ENCODE assay signal across 21 mouse cellular contexts in genomic region chr1:34740891-34741290, GRCm38 (mm10).
DNase-seq lines count a peak whose midpoint lies in the region; ATAC-seq and TF ChIP-seq lines count a peak whose summit lies in the region.
"Had no signal": no experiment of that assay in that cellular context is flagged by ENCODE, and none has a peak within 500 bp of the region (broad histone marks: within the 10 kb centered on the region; RNA-seq: fewer than 3 reads in every experiment).

No protein-coding gene starts in this region.

- intact Hi-C loops in heart, postnatal 25 days (cut with DNase I), result loop anchor here (10.0 kb wide), 1 partner anchor 124 kb away; no protein-coding TSS in a partner anchor

- no peaks in the 10 kb centered on the region for H3K9me3 ChIP-seq in midbrain, embryonic 11.5 days (ENCODE audit: control insufficient read depth, low read length)
- H3K9me3 ChIP-seq in midbrain, postnatal 0 days (ENCODE audit: low read length), result no peaks in the 10 kb centered on the region
- H3K9me3 ChIP-seq in neural tube, embryonic 15.5 days (replicated peaks), result no peaks in the 10 kb centered on the region
- H3K9me3 ChIP-seq: G1E had no signal

- H3K4me1 ChIP-seq in midbrain, embryonic 11.5 days (ENCODE audit: control insufficient read depth, insufficient read depth, low read length), result no peaks in the 10 kb centered on the region
- no peaks in the 10 kb centered on the region for H3K4me1 ChIP-seq in midbrain, postnatal 0 days (ENCODE audit: insufficient read depth, low read length)
- no peaks in the 10 kb centered on the region for H3K4me1 ChIP-seq in neural tube, embryonic 15.5 days

- 62% methylated on average over 7 of the region's 7 CpGs for WGBS in midbrain, embryonic 11.5 days
- 66% methylated on average over 7 of the region's 7 CpGs for WGBS in midbrain, postnatal 0 days
- 60% methylated on average over 7 of the region's 7 CpGs for WGBS in neural tube, embryonic 15.5 days

- H3K27ac ChIP-seq in midbrain, embryonic 11.5 days (ENCODE audit: low read depth, low read length), result no peak overlapping the region
- H3K27ac ChIP-seq in midbrain, postnatal 0 days (ENCODE audit: low read depth, low read length), result no peak overlapping the region
- H3K27ac ChIP-seq in neural tube, embryonic 15.5 days (replicated peaks), result peak overlapping the region; percentile 1; the same call in 1 of the 2 replicates

- H3K9ac ChIP-seq in midbrain, embryonic 11.5 days (ENCODE audit: low read length), result no peak overlapping the region
- no peak overlapping the region for H3K9ac ChIP-seq in midbrain, postnatal 0 days (replicated peaks; ENCODE audit: low read length, poor library complexity, severe bottlenecking)
- no peak overlapping the region for H3K9ac ChIP-seq in neural tube, embryonic 15.5 days (replicated peaks)

- no peaks in the 10 kb centered on the region for H3K27me3 ChIP-seq in midbrain, embryonic 11.5 days (ENCODE audit: control insufficient read depth, insufficient read depth, low read length)
- H3K27me3 ChIP-seq in midbrain, postnatal 0 days (ENCODE audit: insufficient read depth, low read length), result no peaks in the 10 kb centered on the region
- H3K27me3 ChIP-seq in neural tube, embryonic 15.5 days (replicated peaks), result no peaks in the 10 kb centered on the region

- ATAC-seq in midbrain, embryonic 11.5 days (ENCODE audit: low FRiP score), result no peak
- ATAC-seq in midbrain, postnatal 0 days (ENCODE audit: low FRiP score), result no peak
- ATAC-seq in neural tube, embryonic 15.5 days (ENCODE audit: low FRiP score), result no peak
- ATAC-seq: activated CD4-positive, CD25-positive, alpha-beta regulatory T cell, adult 4 months; CD4-positive, CD25-positive, alpha-beta regulatory T cell, adult 4 months; Patski had no signal

- no peak for TF ChIP-seq CTCF in midbrain, postnatal 0 days (IDR thresholded peaks at IDR 0.05)

- DNase-seq in heart, adult 11 months, result peak; percentile 68
- no peak for DNase-seq in heart, postnatal 25 days (ENCODE audit: low spot score)
- peak; percentile 69 for DNase-seq in midbrain, embryonic 11.5 days (ENCODE audit: low spot score, missing footprints)
- DNase-seq in midbrain, postnatal 0 days (ENCODE audit: low spot score), result no peak
- DNase-seq in neural tube, embryonic 10.5 days (ENCODE audit: extremely low spot score, low spot score), result no peak
- peak; percentile 25 for DNase-seq in testis, postnatal 10 days (ENCODE audit: low spot score)
- DNase-seq in testis, postnatal 14 days (ENCODE audit: low spot score), result no peak
- DNase-seq: adrenal gland, adult 2 months; adrenal gland, adult 8-10 months; adrenal gland, postnatal 10 days; adrenal gland, postnatal 14 days; adrenal gland, postnatal 25 days; adrenal gland, postnatal 36 days; B cell, adult 2 months; cerebellum, adult 11 months; cerebellum, adult 11-12 months had no signal

- H3K36me3 ChIP-seq in midbrain, embryonic 11.5 days (ENCODE audit: control insufficient read depth, insufficient read depth, low read length), result no peaks in the 10 kb centered on the region
- H3K36me3 ChIP-seq in midbrain, postnatal 0 days (ENCODE audit: insufficient read depth, low read length), result no peaks in the 10 kb centered on the region
- no peaks in the 10 kb centered on the region; the same call in 1 of the 2 replicates for H3K36me3 ChIP-seq in neural tube, embryonic 15.5 days
- H3K36me3 ChIP-seq: G1E had no signal

- H3K4me2 ChIP-seq in midbrain, embryonic 11.5 days, result no peak overlapping the region
- no peak overlapping the region for H3K4me2 ChIP-seq in midbrain, postnatal 0 days (ENCODE audit: low read depth, low read length, poor library complexity, severe bottlenecking)
- H3K4me2 ChIP-seq in neural tube, embryonic 15.5 days, result no peak overlapping the region

- H3K4me3 ChIP-seq in midbrain, embryonic 11.5 days (ENCODE audit: low read depth, low read length), result no peak overlapping the region
- H3K4me3 ChIP-seq in midbrain, postnatal 0 days (ENCODE audit: low read depth, low read length), result no peak overlapping the region
- no peak overlapping the region for H3K4me3 ChIP-seq in neural tube, embryonic 15.5 days (replicated peaks)

Comparison
In these comparisons a context has a peak if more than half of its experiments do, and no peak if none do; other contexts are left out.
1. DNase-seq: peak in heart, adult 11 months (single experiment), midbrain, embryonic 11.5 days (single experiment) and testis, postnatal 10 days (single experiment); none in heart, postnatal 25 days (single experiment), midbrain, postnatal 0 days (single experiment), neural tube, embryonic 10.5 days (single experiment) and testis, postnatal 14 days (single experiment).